Mouse (Mus musculus) brain, embryonic 14.5 days (tissue): ENCODE measurements at regions not wholly inside any gene's neighbourhood (a gene's known extent, or its start where the extent isn't known, plus 50 kb on each side); places are given as distances from the start of the nearest gene placed in this dataset.

Source experiments
- DNase-seq: peaks from one replicate; pipeline ENCODE4 v3.0.0-alpha.2; 2011; ENCODE audit warnings: low read depth
- CTCF ChIP-seq: fragments of 200-500 bp; IDR thresholded peaks from 2 replicates; pipeline ENCODE4 v1.5.1; 2012; ENCODE audit warnings: inconsistent platforms, mild to moderate bottlenecking, moderate library complexity, borderline replicate concordance; ENCODE audit not compliant: insufficient read depth, insufficient read length; ENCODE audit errors: extremely low read depth
- POLR2A ChIP-seq: fragments of 200-500 bp; IDR thresholded peaks from 2 replicates; pipeline ENCODE4 v1.6.1; 2012; ENCODE audit warnings: mild to moderate bottlenecking, inconsistent platforms, borderline replicate concordance; ENCODE audit not compliant: poor library complexity, insufficient read depth, insufficient read length, severe bottlenecking; ENCODE audit errors: extremely low read depth

DNA sequence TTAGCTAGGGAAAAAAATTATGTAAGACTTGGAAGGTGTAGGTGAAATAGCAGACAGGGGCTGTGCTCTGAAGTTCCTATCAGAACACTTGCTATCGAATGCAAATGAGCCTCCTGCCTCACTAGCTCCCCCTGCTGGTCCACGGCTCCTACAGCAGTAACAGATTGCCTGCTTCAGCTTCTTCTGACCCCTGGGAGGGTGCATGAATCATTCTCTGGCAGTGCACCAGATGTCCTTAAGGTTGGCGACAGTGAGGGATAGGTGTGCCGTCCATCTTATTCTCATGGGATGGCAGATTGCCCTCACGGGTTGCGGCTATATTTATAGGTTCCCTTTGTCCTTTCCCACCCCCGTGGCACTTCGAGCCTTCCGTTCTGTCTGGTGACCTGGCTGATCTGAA is 535.7 kb downstream of the Plekhb2 start:
- peak; percentile 77 for DNase-seq
- TF ChIP-seq POLR2A (no peak), CTCF (peak; percentile 89)

DNA sequence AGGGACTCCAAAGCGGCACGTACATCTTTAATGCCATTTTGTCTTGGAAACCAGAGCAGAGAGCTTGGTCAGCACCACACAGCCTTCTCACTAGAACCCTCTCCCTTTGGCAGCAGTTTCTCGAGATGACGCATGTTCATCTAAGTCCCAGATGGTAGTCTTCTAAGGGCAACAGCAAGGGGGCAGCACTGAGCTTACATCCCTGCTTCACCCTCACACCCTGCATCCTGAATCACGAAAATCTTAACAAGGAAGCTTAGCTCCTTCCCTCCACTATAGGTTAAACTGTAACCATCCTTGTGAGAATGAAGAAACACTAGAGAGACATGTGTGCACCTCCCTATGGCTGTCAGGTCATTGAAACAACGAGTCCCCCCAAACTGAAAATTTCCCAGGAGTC is 538.4 kb downstream of the Plekhb2 start:
- DNase-seq: peak; percentile 75
- TF ChIP-seq POLR2A: no peak
- peak; percentile 69; the same call in 1 of the 2 replicates for TF ChIP-seq CTCF

DNA sequence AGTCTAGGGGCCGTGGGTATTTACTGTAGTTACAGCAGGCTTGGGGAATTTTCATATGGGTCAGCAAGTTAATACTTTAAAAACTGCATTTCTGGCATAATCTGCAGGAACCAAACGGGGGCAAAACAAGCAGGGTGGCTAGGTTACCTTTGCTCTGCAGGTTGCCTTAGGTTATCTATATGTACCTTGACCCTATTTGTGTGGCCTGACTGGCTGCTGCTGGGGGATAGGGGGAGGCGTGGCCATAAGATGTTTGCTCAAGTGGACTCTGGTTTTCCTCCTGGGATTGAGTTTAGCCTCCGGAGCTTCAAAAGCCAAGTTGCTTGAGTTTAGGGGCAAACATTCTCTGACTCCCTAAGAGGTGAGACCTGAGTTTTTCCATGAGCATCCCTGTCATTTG is 540.6 kb downstream of the Plekhb2 start:
- no peak for DNase-seq
- TF ChIP-seq CTCF (no peak), POLR2A (no peak)

DNA sequence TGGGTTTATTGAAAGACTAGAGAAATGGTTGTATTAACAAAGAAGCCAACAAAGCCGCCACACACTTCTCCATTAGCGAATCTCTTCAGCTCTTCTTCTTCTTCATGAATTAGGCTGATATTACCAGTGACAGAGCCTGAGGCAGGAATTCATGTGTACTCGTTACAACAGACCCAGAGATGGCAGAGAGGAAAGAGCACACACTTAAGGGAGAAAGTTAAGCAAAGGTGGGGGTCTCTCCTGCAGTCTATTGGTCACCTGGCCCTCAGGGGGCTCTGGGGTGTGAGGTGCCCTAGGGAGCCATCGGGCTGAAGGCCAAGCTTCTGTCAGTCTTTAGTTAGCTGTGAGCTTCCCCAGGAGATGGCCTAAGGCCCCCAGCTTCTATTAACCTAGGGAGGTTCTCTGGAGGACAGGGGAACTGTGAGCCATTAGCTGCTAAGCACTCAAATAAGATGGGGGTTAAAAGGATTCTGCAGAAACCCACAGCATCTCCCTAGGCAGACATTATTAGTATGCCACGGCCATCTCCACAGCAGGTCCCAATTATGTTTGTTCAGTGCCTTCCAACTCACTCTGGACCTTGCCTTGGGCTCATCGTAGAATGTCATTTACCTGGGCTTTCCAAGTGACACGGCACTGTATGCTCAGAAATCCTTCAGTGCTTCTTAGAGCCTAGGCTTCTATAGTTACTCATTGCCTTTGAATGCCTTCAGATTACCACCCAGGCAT is 541.2 kb downstream of the Plekhb2 start:
- DNase-seq: peak; percentile 51
- TF ChIP-seq CTCF: no peak
- TF ChIP-seq POLR2A: no peak

DNA sequence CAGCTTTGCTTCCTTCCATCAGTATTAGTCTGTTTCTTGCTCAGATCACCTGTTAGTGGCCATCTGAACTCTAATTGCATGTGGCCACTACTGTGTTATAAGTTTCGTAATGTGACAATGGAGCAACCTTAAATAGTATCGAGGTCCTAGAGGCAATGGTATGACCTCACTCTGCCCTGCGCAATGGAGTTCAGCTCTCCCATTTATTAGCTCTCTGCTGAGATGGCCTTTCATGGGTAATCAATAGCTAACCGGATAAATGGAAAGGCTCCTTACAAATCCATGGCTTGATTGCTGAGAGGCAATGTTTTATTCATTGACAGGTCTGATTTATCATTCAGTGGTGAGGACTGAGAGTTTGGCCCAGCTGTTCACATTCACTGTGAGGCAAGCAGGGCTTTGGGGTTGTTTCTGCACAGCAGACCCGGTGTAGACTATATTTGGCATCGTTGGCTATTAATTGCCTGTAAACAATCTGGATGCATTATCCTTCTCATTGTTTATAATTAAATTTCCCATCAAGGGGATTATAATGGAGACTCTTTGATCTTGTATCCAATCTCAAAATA is 543.9 kb downstream of the Plekhb2 start:
- TF ChIP-seq POLR2A: no peak
- no peak for TF ChIP-seq CTCF
- peak; percentile 46 for DNase-seq

DNA sequence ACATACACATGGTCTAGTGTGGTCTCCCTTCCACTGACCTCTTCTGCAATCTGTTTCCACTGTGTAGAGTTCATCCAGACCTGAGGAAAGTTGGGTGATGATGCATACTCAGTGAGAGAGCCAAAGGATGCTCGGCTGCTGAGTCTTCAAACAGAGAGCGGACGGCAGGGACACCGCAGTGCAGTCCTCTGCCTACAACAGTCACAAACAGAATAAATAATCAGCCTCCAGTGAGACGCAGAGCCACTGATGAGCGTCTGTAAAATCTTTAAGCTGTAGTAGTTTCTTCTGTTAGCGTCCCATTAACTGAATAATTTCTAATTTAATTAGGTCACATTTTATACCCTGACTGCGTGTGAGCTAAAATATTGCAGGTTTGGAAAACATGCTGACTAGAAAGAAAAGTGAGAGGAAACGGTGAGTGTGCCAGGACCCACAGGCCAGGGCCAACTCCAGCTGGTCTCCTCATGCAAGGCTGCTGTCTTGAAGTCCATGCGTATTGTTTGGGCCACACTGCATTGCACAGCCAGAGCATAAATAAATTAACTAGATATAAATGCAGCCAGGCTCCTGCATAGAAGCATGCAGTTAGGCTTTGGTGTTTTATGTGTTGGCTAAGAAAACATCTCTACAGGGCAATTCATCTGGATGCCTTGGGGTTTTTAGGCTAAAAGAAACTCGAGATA is 551.0 kb downstream of the Plekhb2 start:
- TF ChIP-seq CTCF (no peak), POLR2A (no peak)
- DNase-seq: no peak

DNA sequence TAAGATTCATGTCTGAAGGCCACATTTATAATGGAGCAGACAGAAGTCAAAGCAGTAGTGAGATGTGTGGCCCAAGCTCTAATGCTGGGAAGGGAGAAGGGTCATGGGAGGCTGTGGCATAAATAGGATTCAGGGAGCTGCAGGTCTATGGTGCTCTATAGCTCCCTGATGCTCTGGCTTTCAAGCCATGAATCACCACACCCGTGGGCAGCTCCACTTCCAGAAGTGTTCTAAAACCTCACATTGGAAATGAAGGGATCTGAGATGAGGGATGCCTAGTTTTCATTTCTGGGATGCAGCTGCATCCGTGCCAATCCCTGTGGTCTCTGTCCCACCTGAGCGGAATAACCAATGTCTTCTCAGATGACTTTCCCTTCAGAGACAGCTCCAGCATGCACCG is 553.2 kb downstream of the Plekhb2 start:
- no peak for TF ChIP-seq POLR2A
- no peak for TF ChIP-seq CTCF
- no peak for DNase-seq

DNA sequence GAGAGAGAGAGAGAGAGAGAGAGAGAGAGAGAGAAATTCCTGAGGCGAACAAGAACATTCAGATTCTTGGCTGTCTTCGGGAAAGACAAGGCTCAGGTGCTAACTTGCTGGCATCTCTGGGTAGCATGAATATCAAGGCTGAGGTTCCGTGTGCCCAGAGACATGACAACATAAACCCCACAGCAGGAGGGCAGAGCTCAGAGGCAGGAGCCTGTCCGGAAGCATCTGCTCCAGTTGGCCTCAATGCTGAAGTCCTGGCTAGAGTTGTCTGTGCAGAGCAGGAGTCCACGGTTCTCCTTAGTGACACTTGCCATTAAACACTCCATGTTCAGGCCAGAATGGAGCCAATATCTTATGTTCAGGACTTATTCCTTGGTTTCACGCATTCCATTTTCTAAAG is 555.6 kb downstream of the Plekhb2 start:
- DNase-seq: no peak
- no peak for TF ChIP-seq POLR2A
- TF ChIP-seq CTCF: no peak

DNA sequence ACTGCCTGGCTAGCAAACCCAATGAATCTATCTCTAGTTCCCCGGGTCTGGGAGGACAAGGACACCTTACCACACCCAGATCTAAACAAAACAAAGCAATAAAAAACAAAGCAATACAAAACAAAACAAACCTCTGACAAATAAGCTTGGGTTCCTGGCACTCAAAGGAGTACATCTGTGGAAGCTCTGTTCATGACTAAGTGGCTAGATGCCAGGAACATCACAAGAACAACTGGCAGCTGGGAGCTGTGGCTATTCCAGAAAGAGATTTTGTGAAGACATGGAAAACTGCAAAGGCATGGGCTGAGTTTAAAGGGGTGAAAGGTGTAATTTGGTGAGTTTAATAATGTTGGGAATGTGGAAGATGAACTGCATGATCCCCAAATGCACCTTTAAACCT is 565.9 kb downstream of the Plekhb2 start:
- TF ChIP-seq CTCF (no peak), POLR2A (no peak)
- peak; percentile 50 for DNase-seq

DNA sequence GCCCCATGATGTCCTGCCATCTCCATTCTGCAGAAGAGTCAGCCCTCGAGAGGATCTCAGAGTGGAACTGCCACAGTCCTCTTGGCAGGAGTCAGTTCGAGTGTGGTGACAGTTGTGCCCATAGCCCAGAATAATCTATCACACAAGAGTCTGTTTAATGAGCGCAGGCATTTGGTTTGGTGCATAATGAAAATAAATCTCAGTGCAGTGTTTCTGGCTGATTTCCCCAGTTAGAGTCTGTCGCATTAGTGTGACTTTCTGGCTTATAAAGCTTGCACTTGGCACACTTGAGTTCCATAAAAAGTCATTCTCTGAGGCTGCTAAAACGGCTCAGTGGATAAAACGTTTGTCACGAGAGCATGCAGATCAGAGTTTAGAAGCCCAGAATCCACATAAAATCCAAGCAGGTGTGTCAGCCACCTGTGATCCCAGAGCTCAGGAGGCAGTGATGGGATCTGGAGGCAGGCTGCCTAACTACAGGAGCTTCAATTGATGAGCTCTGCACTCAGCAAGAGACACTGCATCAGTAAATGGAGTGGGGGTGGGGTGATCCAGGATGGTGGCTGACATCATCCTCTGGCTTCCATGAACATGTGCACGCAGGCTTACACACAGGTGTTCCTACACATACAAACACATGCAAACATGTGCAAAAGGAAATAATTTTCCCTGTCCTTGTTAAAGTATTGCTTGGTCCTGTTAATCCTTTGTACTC is 578.5 kb downstream of the Plekhb2 start:
- no peak for TF ChIP-seq POLR2A
- TF ChIP-seq CTCF: no peak
- DNase-seq: peak; percentile 40

DNA sequence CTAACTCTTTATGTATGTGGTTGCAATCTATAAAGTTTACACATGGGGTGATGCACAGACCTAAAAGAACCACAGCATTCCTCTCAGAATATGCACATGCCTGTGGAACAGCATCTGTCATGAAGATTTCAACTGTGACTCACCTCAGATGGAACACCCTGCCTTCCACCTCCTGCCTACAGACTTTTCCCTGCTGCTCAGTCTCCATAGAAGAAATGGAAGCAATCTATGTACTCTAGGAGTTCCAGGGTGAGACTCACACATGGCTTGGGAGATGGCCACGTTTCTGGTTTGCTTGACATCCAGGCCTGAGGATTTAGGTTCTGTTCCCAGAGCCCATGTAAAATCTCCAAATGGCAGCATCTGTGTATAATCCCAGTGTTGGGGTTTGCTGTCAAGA is 579.7 kb downstream of the Plekhb2 start:
- TF ChIP-seq CTCF: no peak
- no peak for TF ChIP-seq POLR2A
- no peak for DNase-seq

DNA sequence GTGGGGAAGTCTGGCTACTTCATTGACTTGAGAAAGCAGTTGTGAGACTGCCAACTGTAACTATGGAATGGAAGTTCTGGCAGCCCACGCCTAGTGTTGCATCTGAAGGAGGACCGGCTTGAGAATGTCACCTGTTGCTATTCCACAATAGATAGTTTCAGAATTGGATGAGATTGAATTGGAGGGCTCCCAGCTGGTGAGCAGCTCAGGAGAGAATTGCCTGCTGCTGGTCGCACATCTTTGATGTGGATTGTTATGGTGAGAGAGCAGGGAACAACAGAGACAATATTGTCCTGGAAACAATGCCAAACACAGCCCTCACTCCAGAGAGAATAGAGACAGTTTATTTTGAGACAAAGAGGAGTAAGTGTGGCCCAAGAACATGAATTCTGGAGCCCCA is 585.9 kb downstream of the Plekhb2 start:
- no peak for DNase-seq
- TF ChIP-seq POLR2A: no peak
- no peak for TF ChIP-seq CTCF
